Mouse (Mus musculus) small intestine, adult 10 weeks (tissue): ENCODE measurements around the gene Gmppb. TPM values are rescaled to one million over a fixed set of nuclear protein-coding genes. Genes with fewer than 3 reads are reported as not detected.

Experiments used
- polyA plus RNA-seq: library from polyadenylated mRNA; stranded (reverse); fragments of 350-450 nt; fragmentation: Illumina TruSeq; extraction: RNeasy Lipid Tissue Mini Kit (QIAGEN cat#74804); gene quantifications from one replicate; pipeline ENCODE4 v1.2.3, GENCODE M21; 2014; ENCODE audit warnings: low replicate concordance

The Gmppb gene
- 0.67 TPM for polyA plus RNA-seq

DNA sequence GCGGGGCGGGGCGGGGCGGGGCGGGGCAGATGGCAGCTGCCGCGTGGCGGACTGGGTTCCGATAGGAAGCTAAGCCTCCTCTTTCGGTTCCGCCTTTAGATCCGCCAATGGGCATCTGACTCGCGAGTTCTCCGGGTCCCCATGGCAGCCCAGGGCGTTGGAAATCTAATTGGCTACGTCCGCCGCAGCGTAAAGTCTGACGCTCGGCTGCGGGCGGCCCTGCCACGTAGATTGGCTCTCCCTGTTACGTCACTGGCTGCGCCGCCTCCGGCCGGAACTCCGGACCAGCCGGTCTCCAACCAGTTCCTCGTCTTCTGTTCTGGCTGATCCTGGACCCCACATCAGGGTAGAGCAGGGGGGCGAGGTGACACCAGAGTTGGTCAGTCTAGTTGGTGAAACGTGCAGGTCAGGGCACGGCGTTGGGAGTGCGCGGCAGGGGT lies at the start of gene Gmppb:
Gene Gmppb, plus strand, starts transcription at position 227 of the 440 bp plus-strand sequence.

DNA sequence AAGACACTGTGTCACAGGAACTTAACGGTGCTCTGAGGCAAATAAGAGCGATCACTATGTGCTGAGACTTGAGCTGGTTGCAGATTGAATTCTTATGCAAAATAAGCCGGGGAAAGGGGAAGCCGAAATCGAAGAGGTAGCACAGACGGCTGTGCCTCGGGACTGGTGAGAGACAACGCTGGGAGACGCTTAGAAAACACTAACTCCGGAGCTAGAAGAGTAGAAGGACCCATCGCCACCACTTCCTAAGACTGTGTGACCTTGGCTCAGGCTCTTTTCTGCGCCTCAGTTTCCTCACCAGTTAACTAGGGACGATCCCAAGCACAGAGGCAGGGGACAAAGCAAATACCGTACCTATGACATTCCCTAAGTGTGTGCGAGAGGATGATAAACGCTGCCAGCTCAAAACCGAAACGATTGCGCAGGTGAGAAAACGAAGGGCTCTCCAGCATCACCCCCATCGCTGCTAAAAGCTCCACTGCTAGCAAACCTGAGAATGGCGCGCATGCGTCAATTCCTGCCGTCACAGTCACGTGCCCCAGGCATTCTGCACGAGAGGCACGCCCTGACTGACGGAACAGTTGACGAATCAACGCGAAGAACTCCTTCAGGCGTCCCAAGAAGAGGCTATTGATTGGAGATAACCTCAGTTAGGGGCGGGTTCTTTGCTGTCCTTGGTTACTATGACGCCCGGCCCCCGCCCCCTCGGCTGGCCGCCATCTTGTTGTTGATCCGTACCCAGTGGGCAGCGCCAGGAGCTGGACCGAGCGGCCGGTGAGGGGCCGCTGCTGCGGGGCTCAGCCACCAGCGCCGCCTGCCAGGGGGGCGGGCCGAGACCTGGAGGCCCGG lies 46.9 kb upstream of the Gmppb start, which contains the start of gene Ip6k1:
Gene Ip6k1, plus strand, starts transcription at position 580 of the 849 bp plus-strand sequence.

GRCm38 (mm10) chr9:108052885-108053664 lies 4.0 kb downstream of the Gmppb start, which contains the start of gene Amigo3:
TSS of gene Amigo3 (plus strand) at chr9:108053159.

GRCm38 (mm10) chr9:108080168-108080567 lies 31.1 kb downstream of the Gmppb start, which contains the start of gene Mst1:
TSS of gene Mst1 (plus strand) at chr9:108080436.

GRCm38 (mm10) chr9:108082988-108083431 lies 34.0 kb downstream of the Gmppb start, which contains the start of gene Rnf123:
TSS of gene Rnf123 (minus strand) at chr9:108083346.

GRCm38 (mm10) chr9:108094184-108094941 lies 45.3 kb downstream of the Gmppb start, which contains the start of gene Apeh:
TSS of gene Apeh (minus strand) at chr9:108094606.

Other genes with a start within 250 kb of the Gmppb start
- 162 TPM for gene Rbm6, start 176.0 kb upstream of the Gmppb start, polyA plus RNA-seq
- 0.15 TPM for gene Mon1a, start 161.1 kb upstream of the Gmppb start, polyA plus RNA-seq
- gene Mst1r, start 142.4 kb upstream of the Gmppb start, polyA plus RNA-seq, result 0.97 TPM
- gene Actl11, start 120.8 kb upstream of the Gmppb start, polyA plus RNA-seq, result not detected
- gene Camkv, start 113.6 kb upstream of the Gmppb start, polyA plus RNA-seq, result not detected
- 0.56 TPM for gene Traip, start 99.1 kb upstream of the Gmppb start, polyA plus RNA-seq
- 2.8 TPM for gene Uba7, start 73.7 kb upstream of the Gmppb start, polyA plus RNA-seq
- 0.37 TPM for gene Gm20661, start 66.2 kb upstream of the Gmppb start, polyA plus RNA-seq
- gene Inka1, start 63.4 kb upstream of the Gmppb start, polyA plus RNA-seq, result not detected
- not detected for gene Cdhr4, start 56.7 kb upstream of the Gmppb start, polyA plus RNA-seq
- not detected for gene Gm20662, start 52.9 kb upstream of the Gmppb start, polyA plus RNA-seq
- 16.9 TPM for gene Ip6k1, start 46.7 kb upstream of the Gmppb start, polyA plus RNA-seq
- gene Amigo3, start 3.9 kb downstream of the Gmppb start, polyA plus RNA-seq, result 0.26 TPM
- not detected for gene Mst1, start 31.2 kb downstream of the Gmppb start, polyA plus RNA-seq
- 1.1 TPM for gene Rnf123, start 34.1 kb downstream of the Gmppb start, polyA plus RNA-seq
- gene Apeh, start 45.4 kb downstream of the Gmppb start, polyA plus RNA-seq, result 22.8 TPM
- 0.19 TPM for gene Bsn, start 141.1 kb downstream of the Gmppb start, polyA plus RNA-seq
- 31.6 TPM for gene Dag1, start 214.7 kb downstream of the Gmppb start, polyA plus RNA-seq
- 4.0 TPM for gene Nicn1, start 241.2 kb downstream of the Gmppb start, polyA plus RNA-seq
- gene Amt, start 247.6 kb downstream of the Gmppb start, polyA plus RNA-seq, result 0.45 TPM